Mouse (Mus musculus): Measurements from ENCODE around the gene Igfbp5.

- TF ChIP-seq CTCF (IDR thresholded peaks at IDR 0.05; ENCODE audit: borderline replicate concordance, extremely low read depth, insufficient read depth, insufficient read length) = no peak
- no peak for TF ChIP-seq POLR2A (IDR thresholded peaks at IDR 0.05; ENCODE audit: borderline replicate concordance, extremely low read depth, insufficient read depth, insufficient read length, poor library complexity, severe bottlenecking)
These were observed 38.4 kb upstream of the Igfbp5 start for GRCm38 (mm10) chr1:72913073-72913472.

All from brain, embryonic 14.5 days (tissue).